Mouse (Mus musculus): Measurements from ENCODE around the gene Fam126b. TPM values are rescaled to one million over a fixed set of nuclear protein-coding genes. Genes with fewer than 3 reads are reported as not detected.
"Not testable (repeated sequence)": the region's sequence is repeated elsewhere in the genome, so short reads cannot be mapped to it uniquely, and the experiment has no call there.

The Fam126b gene
- polyA plus RNA-seq, 1 experiment, result 0.76 TPM

DNA sequence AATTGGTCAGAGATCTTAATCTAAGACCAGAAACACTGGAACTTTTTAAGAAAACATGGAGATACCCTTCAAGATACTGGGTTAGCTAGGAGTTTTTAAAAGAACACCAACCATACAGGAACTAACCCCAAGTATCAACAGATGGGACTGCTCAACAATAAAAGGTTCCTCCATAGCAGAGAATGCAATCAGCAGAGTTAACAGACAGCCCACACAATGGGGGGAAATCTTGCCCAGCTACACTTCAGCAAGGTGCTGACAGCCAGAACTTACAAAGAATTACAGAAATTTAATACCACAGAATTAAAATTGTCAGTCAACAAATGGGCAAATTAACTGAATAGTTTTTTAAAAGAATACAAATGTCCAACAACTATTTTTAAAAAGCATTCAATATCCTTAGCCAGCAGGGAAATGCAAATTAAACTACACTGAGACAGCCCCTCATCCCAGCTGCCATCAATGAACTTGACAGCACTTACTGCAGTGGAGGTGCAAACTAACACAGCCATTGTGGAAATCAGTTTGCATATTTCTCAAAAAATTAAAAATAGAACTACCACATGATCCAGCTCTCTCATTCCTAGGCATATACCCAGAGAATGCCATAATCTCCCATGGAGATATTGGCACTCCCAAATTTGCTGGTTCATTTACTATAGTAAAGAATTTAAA, 17.5 kb downstream of the Fam126b start:
- peaks cover 16% of the 10 kb centered on the region for H3K79me3 ChIP-seq (ENCODE audit: low read depth)
- H3K79me2 ChIP-seq (ENCODE audit: control insufficient read depth, insufficient read depth), result peaks cover 41% of the 10 kb centered on the region
- peaks cover 3% of the 10 kb centered on the region for H3K36me3 ChIP-seq (ENCODE audit: control insufficient read depth, insufficient read depth)
- no peak overlapping the region for H3ac ChIP-seq (ENCODE audit: control insufficient read depth, insufficient read length, low read depth)
- H3K27me3 ChIP-seq (ENCODE audit: control insufficient read depth, insufficient read depth, insufficient read length), result no peaks in the 10 kb centered on the region
- TF ChIP-seq MYOD1 (IDR thresholded peaks at IDR 0.05; ENCODE audit: control insufficient read depth, insufficient read length, low read depth) (no peak), CEBPB (IDR thresholded peaks at IDR 0.05; ENCODE audit: low read depth) (no peak), FOSL1 (IDR thresholded peaks at IDR 0.05; ENCODE audit: insufficient read depth, low read length, poor library complexity, severe bottlenecking) (no peak), MAX (IDR thresholded peaks at IDR 0.05) (no peak), CTCF (IDR thresholded peaks at IDR 0.05; ENCODE audit: control insufficient read depth, insufficient read depth, insufficient read length) (no peak), USF1 (IDR thresholded peaks at IDR 0.05; ENCODE audit: low read depth) (no peak), MYOG (IDR thresholded peaks at IDR 0.05; ENCODE audit: control insufficient read depth, extremely low read depth, insufficient read length) (no peak)
- H3K4me3 ChIP-seq (ENCODE audit: insufficient read depth, poor library complexity, severe bottlenecking), result no peak overlapping the region

DNA sequence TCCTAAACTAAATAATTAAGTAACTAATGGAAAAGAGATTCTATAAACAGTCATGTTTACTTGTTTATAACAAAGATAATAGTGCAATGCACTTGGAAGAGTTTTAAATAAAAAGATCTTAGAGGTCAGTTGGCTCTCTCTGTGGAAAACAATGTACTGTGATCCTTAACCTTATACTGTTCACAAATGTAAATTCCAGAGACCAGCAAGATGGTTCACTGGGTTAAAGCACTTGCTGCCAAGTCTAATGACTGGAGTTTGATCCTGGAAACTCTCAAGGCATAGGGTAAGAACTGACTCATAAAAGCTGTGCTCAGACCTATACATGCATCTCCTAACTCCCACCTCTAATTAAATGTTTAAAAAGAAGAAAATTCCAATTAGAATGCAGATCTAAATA, 19.5 kb downstream of the Fam126b start:
- no peak overlapping the region for H3K4me3 ChIP-seq (ENCODE audit: insufficient read depth, poor library complexity, severe bottlenecking)
- no peaks in the 10 kb centered on the region for H3K27me3 ChIP-seq (ENCODE audit: control insufficient read depth, insufficient read depth, insufficient read length)
- no peak for TF ChIP-seq MYOG (IDR thresholded peaks at IDR 0.05; ENCODE audit: control insufficient read depth, extremely low read depth, insufficient read length)
- no peak for TF ChIP-seq MAX (IDR thresholded peaks at IDR 0.05)
- no peak for TF ChIP-seq CTCF (IDR thresholded peaks at IDR 0.05; ENCODE audit: control insufficient read depth, insufficient read depth, insufficient read length)
- TF ChIP-seq FOSL1 (IDR thresholded peaks at IDR 0.05; ENCODE audit: insufficient read depth, low read length, poor library complexity, severe bottlenecking), result no peak
- no peak for TF ChIP-seq MYOD1 (IDR thresholded peaks at IDR 0.05; ENCODE audit: control insufficient read depth, insufficient read length, low read depth)
- peaks cover 13% of the 10 kb centered on the region for H3K36me3 ChIP-seq (ENCODE audit: control insufficient read depth, insufficient read depth)
- no peak overlapping the region for H3ac ChIP-seq (ENCODE audit: control insufficient read depth, insufficient read length, low read depth)
- H3K79me3 ChIP-seq (ENCODE audit: low read depth), result peaks cover 12% of the 10 kb centered on the region
- H3K79me2 ChIP-seq (ENCODE audit: control insufficient read depth, insufficient read depth), result peaks cover 30% of the 10 kb centered on the region

GRCm38 (mm10) chr1:58564981-58565380, 21.1 kb downstream of the Fam126b start:
- Histone ChIP-seq H3K27me3 (ENCODE audit: control insufficient read depth, insufficient read depth, insufficient read length) (no peaks in the 10 kb centered on the region), H3K4me3 (ENCODE audit: insufficient read depth, poor library complexity, severe bottlenecking) (no peak overlapping the region), H3K79me3 (ENCODE audit: low read depth) (peaks cover 8% of the 10 kb centered on the region), H3ac (ENCODE audit: control insufficient read depth, insufficient read length, low read depth) (no peak overlapping the region), H3K36me3 (ENCODE audit: control insufficient read depth, insufficient read depth) (peaks cover 13% of the 10 kb centered on the region), H3K79me2 (ENCODE audit: control insufficient read depth, insufficient read depth) (peaks cover 27% of the 10 kb centered on the region)
- TF ChIP-seq MYOD1 (IDR thresholded peaks at IDR 0.05; ENCODE audit: control insufficient read depth, insufficient read length, low read depth) (no peak), FOSL1 (IDR thresholded peaks at IDR 0.05; ENCODE audit: insufficient read depth, low read length, poor library complexity, severe bottlenecking) (no peak), CEBPB (IDR thresholded peaks at IDR 0.05; ENCODE audit: low read depth) (no peak), MAX (IDR thresholded peaks at IDR 0.05) (no peak), MYOG (IDR thresholded peaks at IDR 0.05; ENCODE audit: control insufficient read depth, extremely low read depth, insufficient read length) (no peak), USF1 (IDR thresholded peaks at IDR 0.05; ENCODE audit: low read depth) (no peak), CTCF (IDR thresholded peaks at IDR 0.05; ENCODE audit: control insufficient read depth, insufficient read depth, insufficient read length) (no peak)

DNA sequence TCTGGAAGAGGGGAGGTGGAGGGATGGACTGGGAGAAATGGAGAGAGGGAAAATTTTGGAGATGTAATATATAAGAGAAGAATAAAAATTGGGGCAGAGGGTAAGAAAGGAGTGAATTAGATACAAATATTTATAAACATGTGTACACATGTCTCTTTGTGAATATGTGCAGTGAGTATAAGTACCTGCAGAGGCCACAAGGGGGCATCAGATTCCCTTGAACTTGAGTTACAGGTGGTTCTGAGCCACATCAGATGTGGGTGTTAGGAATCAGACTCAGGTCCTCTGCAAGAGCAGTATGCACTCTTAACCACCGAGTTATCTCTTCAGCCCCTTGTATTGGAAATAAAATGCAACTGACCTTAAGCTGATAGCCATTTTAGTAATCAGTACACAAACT, 23.7 kb downstream of the Fam126b start:
- H3K4me3 ChIP-seq (ENCODE audit: insufficient read depth, poor library complexity, severe bottlenecking), result no peak overlapping the region
- H3ac ChIP-seq (ENCODE audit: control insufficient read depth, insufficient read length, low read depth), result no peak overlapping the region
- no peak for TF ChIP-seq FOSL1 (IDR thresholded peaks at IDR 0.05; ENCODE audit: insufficient read depth, low read length, poor library complexity, severe bottlenecking)
- TF ChIP-seq CEBPB (IDR thresholded peaks at IDR 0.05; ENCODE audit: low read depth), result no peak
- no peak for TF ChIP-seq USF1 (IDR thresholded peaks at IDR 0.05; ENCODE audit: low read depth)
- TF ChIP-seq CTCF (IDR thresholded peaks at IDR 0.05; ENCODE audit: control insufficient read depth, insufficient read depth, insufficient read length), result no peak
- no peak for TF ChIP-seq MAX (IDR thresholded peaks at IDR 0.05)
- no peak for TF ChIP-seq MYOG (IDR thresholded peaks at IDR 0.05; ENCODE audit: control insufficient read depth, extremely low read depth, insufficient read length)
- no peak for TF ChIP-seq MYOD1 (IDR thresholded peaks at IDR 0.05; ENCODE audit: control insufficient read depth, insufficient read length, low read depth)
- H3K27me3 ChIP-seq (ENCODE audit: control insufficient read depth, insufficient read depth, insufficient read length), result no peaks in the 10 kb centered on the region
- H3K79me2 ChIP-seq (ENCODE audit: control insufficient read depth, insufficient read depth), result peaks cover 5% of the 10 kb centered on the region
- peaks cover 2% of the 10 kb centered on the region for H3K79me3 ChIP-seq (ENCODE audit: low read depth)
- H3K36me3 ChIP-seq (ENCODE audit: control insufficient read depth, insufficient read depth), result peaks cover 15% of the 10 kb centered on the region

DNA sequence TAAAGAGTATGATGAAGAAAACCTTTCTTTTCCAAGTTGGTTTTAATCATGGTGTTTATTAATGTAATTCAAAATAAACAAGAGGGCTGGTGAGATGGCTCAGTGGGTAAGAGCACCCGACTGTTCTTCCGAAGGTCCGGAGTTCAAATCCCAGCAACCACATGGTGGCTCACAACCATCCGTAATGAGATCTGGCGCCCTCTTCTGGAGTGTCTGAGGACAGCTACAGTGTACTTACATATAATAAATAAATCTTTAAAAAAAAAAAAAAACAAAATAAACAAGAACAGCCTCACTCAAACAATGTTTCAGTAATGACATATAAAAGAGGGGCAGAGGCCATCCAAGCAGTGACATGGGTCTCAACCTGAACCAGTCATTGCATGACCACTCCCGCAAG, 25.8 kb downstream of the Fam126b start:
- H3K79me2 ChIP-seq (ENCODE audit: control insufficient read depth, insufficient read depth); H3ac ChIP-seq (ENCODE audit: control insufficient read depth, insufficient read length, low read depth); H3K4me3 ChIP-seq (ENCODE audit: insufficient read depth, poor library complexity, severe bottlenecking); H3K27me3 ChIP-seq (ENCODE audit: control insufficient read depth, insufficient read depth, insufficient read length); H3K79me3 ChIP-seq (ENCODE audit: low read depth): not testable (repeated sequence)
- peaks cover 19% of the 10 kb centered on the region for H3K36me3 ChIP-seq (ENCODE audit: control insufficient read depth, insufficient read depth)

- TF ChIP-seq MYOG (IDR thresholded peaks at IDR 0.05; ENCODE audit: control insufficient read depth, extremely low read depth, insufficient read length) (no peak), CEBPB (IDR thresholded peaks at IDR 0.05; ENCODE audit: low read depth) (no peak), FOSL1 (IDR thresholded peaks at IDR 0.05; ENCODE audit: insufficient read depth, low read length, poor library complexity, severe bottlenecking) (no peak), CTCF (IDR thresholded peaks at IDR 0.05; ENCODE audit: control insufficient read depth, insufficient read depth, insufficient read length) (no peak), USF1 (IDR thresholded peaks at IDR 0.05; ENCODE audit: low read depth) (no peak)
- H3K79me2 ChIP-seq (ENCODE audit: control insufficient read depth, insufficient read depth), result no peaks in the 10 kb centered on the region
- no peak overlapping the region for H3ac ChIP-seq (ENCODE audit: control insufficient read depth, insufficient read length, low read depth)
- no peaks in the 10 kb centered on the region for H3K27me3 ChIP-seq (ENCODE audit: control insufficient read depth, insufficient read depth, insufficient read length)
- no peaks in the 10 kb centered on the region for H3K79me3 ChIP-seq (ENCODE audit: low read depth)
- H3K4me3 ChIP-seq (ENCODE audit: insufficient read depth, poor library complexity, severe bottlenecking), result no peak overlapping the region
- peaks cover 65% of the 10 kb centered on the region for H3K36me3 ChIP-seq (ENCODE audit: control insufficient read depth, insufficient read depth)
Observed at GRCm38 (mm10) chr1:58541386-58541785, 44.7 kb downstream of the Fam126b start.
